Mouse (Mus musculus): ENCODE measurements at regions not wholly inside any gene's neighbourhood (a gene's known extent, or its start where the extent isn't known, plus 50 kb on each side); places are given as distances from the start of the nearest gene placed in this dataset.
"Not testable (repeated sequence)": the region's sequence is repeated elsewhere in the genome, so short reads cannot be mapped to it uniquely, and the experiment has no call there.

- DNase-seq = no peak
Observed at GRCm38 (mm10) chr6:37618990-37619389, 89.0 kb downstream of the Akr1d1 start.

- peak; percentile 46 for DNase-seq
Observed at GRCm38 (mm10) chr6:37621364-37622029, 91.5 kb downstream of the Akr1d1 start.

GRCm38 (mm10) chr6:37622273-37622672, 92.3 kb downstream of the Akr1d1 start:
- DNase-seq = no peak

- no peak for DNase-seq
Observed at GRCm38 (mm10) chr6:37627206-37627605, 97.2 kb downstream of the Akr1d1 start.

- DNase-seq = no peak
Observed at GRCm38 (mm10) chr6:37633948-37634347, 104.0 kb downstream of the Akr1d1 start.

- peak; percentile 52 for DNase-seq
Observed at GRCm38 (mm10) chr6:37642066-37642465, 112.1 kb downstream of the Akr1d1 start.

GRCm38 (mm10) chr6:37642701-37643121, 112.7 kb downstream of the Akr1d1 start:
- DNase-seq = peak; percentile 96

GRCm38 (mm10) chr6:37643176-37643575, 113.2 kb downstream of the Akr1d1 start:
- DNase-seq = no peak

- DNase-seq = peak; percentile 25
Observed at GRCm38 (mm10) chr6:37643718-37644117, 113.7 kb downstream of the Akr1d1 start.

- no peak for DNase-seq
Observed at GRCm38 (mm10) chr6:37645551-37645950, 115.6 kb downstream of the Akr1d1 start.

- DNase-seq = not testable (repeated sequence)
Observed at GRCm38 (mm10) chr6:37657300-37657699, 127.3 kb downstream of the Akr1d1 start.

GRCm38 (mm10) chr6:37658021-37658650, 128.2 kb downstream of the Akr1d1 start:
- DNase-seq = no peak

GRCm38 (mm10) chr6:37662747-37663146, 132.8 kb downstream of the Akr1d1 start:
- no peak for DNase-seq

- DNase-seq = no peak
Observed at GRCm38 (mm10) chr6:37665576-37665975, 135.6 kb downstream of the Akr1d1 start.

- no peak for DNase-seq
Observed at GRCm38 (mm10) chr6:37669407-37669806, 139.4 kb downstream of the Akr1d1 start.

GRCm38 (mm10) chr6:37670701-37671100, 140.7 kb downstream of the Akr1d1 start:
- no peak for DNase-seq

GRCm38 (mm10) chr6:37679871-37680270, 149.9 kb downstream of the Akr1d1 start:
- no peak for DNase-seq

- not testable (repeated sequence) for DNase-seq
Observed at GRCm38 (mm10) chr6:37681331-37681730, 151.4 kb downstream of the Akr1d1 start.

- DNase-seq = no peak
Observed at GRCm38 (mm10) chr6:37686094-37686493, 156.1 kb downstream of the Akr1d1 start.

GRCm38 (mm10) chr6:37688866-37689617, 159.1 kb downstream of the Akr1d1 start:
- no peak for DNase-seq

- DNase-seq = no peak
Observed at GRCm38 (mm10) chr6:37689696-37690095, 159.7 kb downstream of the Akr1d1 start.

- DNase-seq = no peak
Observed at GRCm38 (mm10) chr6:37691976-37692644, 162.1 kb downstream of the Akr1d1 start.

- no peak for DNase-seq
Observed at GRCm38 (mm10) chr6:37692758-37693157, 162.8 kb downstream of the Akr1d1 start.

All from retina, postnatal 1 day (tissue).